Mouse (Mus musculus) spleen, adult 2 months (tissue): Measurements from ENCODE around the gene Rpp25l. TPM values are rescaled to one million over a fixed set of nuclear protein-coding genes. Genes with fewer than 3 reads are reported as not detected.

Experiments used
- DNase-seq, 2 experiments: peaks; one replicate each; pipeline versions ENCODE4 v3.0.0 to v3.0.0-alpha.2; 2012 to 2021; ENCODE audit warnings: low spot score in 2 of 2, low read depth in 1 of 2
- H3K27ac ChIP-seq: fragments of 200-500 bp; 2 replicates; pipeline ENCODE4 v1.5.1; 2012; ENCODE audit warnings: low read length, inconsistent platforms; ENCODE audit not compliant: insufficient read depth
- H3K27me3 ChIP-seq: fragments of 200-500 bp; 2 replicates; pipeline ENCODE4 v1.6.1; 2012; ENCODE audit warnings: mild to moderate bottlenecking, moderate library complexity, low read length, inconsistent platforms; ENCODE audit not compliant: control insufficient read depth, insufficient read depth
- H3K36me3 ChIP-seq: fragments of 200-500 bp; 2 replicates; pipeline ENCODE4 v1.6.1; 2012; ENCODE audit warnings: mild to moderate bottlenecking, low read length, inconsistent platforms; ENCODE audit not compliant: control insufficient read depth, insufficient read depth
- H3K4me1 ChIP-seq: fragments of 200-500 bp; 2 replicates; pipeline ENCODE4 v1.6.1; 2011; ENCODE audit warnings: inconsistent platforms; ENCODE audit not compliant: control insufficient read depth, insufficient read depth, insufficient read length
- H3K4me3 ChIP-seq: fragments of 200-500 bp; 2 replicates; pipeline ENCODE4 v1.5.1; 2011; ENCODE audit warnings: mild to moderate bottlenecking, inconsistent platforms; ENCODE audit not compliant: insufficient read depth, insufficient read length; ENCODE audit errors: extremely low read depth
- CTCF ChIP-seq: fragments of 200-500 bp; IDR thresholded peaks from 2 replicates; pipeline ENCODE4 v1.5.1; 2011; ENCODE audit warnings: mild to moderate bottlenecking, inconsistent platforms; ENCODE audit not compliant: insufficient read depth, insufficient read length, insufficient replicate concordance; ENCODE audit errors: extremely low read depth
- POLR2A ChIP-seq: fragments of 200-500 bp; IDR thresholded peaks from 2 replicates; pipeline ENCODE4 v1.6.1; 2011; ENCODE audit warnings: low read depth, low read length, inconsistent platforms
- WGBS: fragments of 180-500 bp; shearing (Covaris S2); methylation state at CpG from one replicate; pipeline ENCODE4 v1.1.7; 2018; 5-methylcytosine and 5-hydroxymethylcytosine counted together
- polyA plus RNA-seq: library from polyadenylated mRNA; depleted of rRNA; stranded (reverse); fragments of >200 nt; gene quantifications from 2 replicates; pipeline ENCODE4 v1.2.3, GENCODE M21; 2012

Rpp25l gene
- polyA plus RNA-seq, 1 experiment: 32.8 TPM

GRCm38 (mm10) chr4:41682789-41683188 lies 30.5 kb downstream of the Rpp25l start:
- H3K27me3 ChIP-seq: no peaks in the 10 kb centered on the region
- 29% methylated on average over 6 of the region's 6 CpGs for WGBS
- DNase-seq: no peak
- H3K4me1 ChIP-seq: no peaks in the 10 kb centered on the region
- H3K36me3 ChIP-seq: no peaks in the 10 kb centered on the region
- H3K27ac ChIP-seq: no peak overlapping the region
- no peak overlapping the region for H3K4me3 ChIP-seq
- no peak for TF ChIP-seq POLR2A

GRCm38 (mm10) chr4:41681947-41682346 lies 31.4 kb downstream of the Rpp25l start:
- no peak overlapping the region for H3K27ac ChIP-seq
- WGBS: 74% methylated on average over 10 of the region's 10 CpGs

GRCm38 (mm10) chr4:41681176-41681575 lies 32.2 kb downstream of the Rpp25l start:
- Histone ChIP-seq H3K36me3 (no peaks in the 10 kb centered on the region), H3K27me3 (no peaks in the 10 kb centered on the region)
- 45% methylated on average over 4 of the region's 4 CpGs for WGBS

More at GRCm38 (mm10) chr4:41681947-41682346, 31.4 kb downstream of the Rpp25l start:
- TF ChIP-seq CTCF (no peak), POLR2A (no peak)
- no peak for DNase-seq
- Histone ChIP-seq H3K4me1 (no peaks in the 10 kb centered on the region), H3K4me3 (no peak overlapping the region), H3K27me3 (no peaks in the 10 kb centered on the region), H3K36me3 (no peaks in the 10 kb centered on the region)

GRCm38 (mm10) chr4:41679291-41679690 lies 34.0 kb downstream of the Rpp25l start:
- H3K27me3 ChIP-seq: no peaks in the 10 kb centered on the region
- WGBS: 67% methylated on average over 2 of the region's 2 CpGs
- TF ChIP-seq CTCF (no peak), POLR2A (no peak)
- no peaks in the 10 kb centered on the region for H3K36me3 ChIP-seq
- H3K4me1 ChIP-seq: no peaks in the 10 kb centered on the region
- DNase-seq: no peak
- no peak overlapping the region for H3K27ac ChIP-seq
- no peak overlapping the region for H3K4me3 ChIP-seq

More at GRCm38 (mm10) chr4:41681176-41681575, 32.2 kb downstream of the Rpp25l start:
- H3K27ac ChIP-seq: no peak overlapping the region
- no peaks in the 10 kb centered on the region for H3K4me1 ChIP-seq
- DNase-seq: no peak
- TF ChIP-seq CTCF (no peak), POLR2A (no peak)
- no peak overlapping the region for H3K4me3 ChIP-seq

- Histone ChIP-seq H3K27me3 (no peaks in the 10 kb centered on the region), H3K4me3 (no peak overlapping the region), H3K36me3 (no peaks in the 10 kb centered on the region), H3K4me1 (no peaks in the 10 kb centered on the region), H3K27ac (no peak overlapping the region)
- 79% methylated on average over 6 of the region's 6 CpGs for WGBS
- no peak for DNase-seq
- no peak for TF ChIP-seq POLR2A
- no peak for TF ChIP-seq CTCF
Measured at GRCm38 (mm10) chr4:41678863-41679262, 34.5 kb downstream of the Rpp25l start.

GRCm38 (mm10) chr4:41677006-41677629 lies 36.2 kb downstream of the Rpp25l start:
- 52% methylated on average over 13 of the region's 13 CpGs for WGBS
- Histone ChIP-seq H3K4me3 (no peak overlapping the region), H3K4me1 (no peaks in the 10 kb centered on the region), H3K27me3 (no peaks in the 10 kb centered on the region), H3K36me3 (no peaks in the 10 kb centered on the region), H3K27ac (no peak overlapping the region)
- TF ChIP-seq CTCF (no peak), POLR2A (no peak)
- DNase-seq: no peak

DNA sequence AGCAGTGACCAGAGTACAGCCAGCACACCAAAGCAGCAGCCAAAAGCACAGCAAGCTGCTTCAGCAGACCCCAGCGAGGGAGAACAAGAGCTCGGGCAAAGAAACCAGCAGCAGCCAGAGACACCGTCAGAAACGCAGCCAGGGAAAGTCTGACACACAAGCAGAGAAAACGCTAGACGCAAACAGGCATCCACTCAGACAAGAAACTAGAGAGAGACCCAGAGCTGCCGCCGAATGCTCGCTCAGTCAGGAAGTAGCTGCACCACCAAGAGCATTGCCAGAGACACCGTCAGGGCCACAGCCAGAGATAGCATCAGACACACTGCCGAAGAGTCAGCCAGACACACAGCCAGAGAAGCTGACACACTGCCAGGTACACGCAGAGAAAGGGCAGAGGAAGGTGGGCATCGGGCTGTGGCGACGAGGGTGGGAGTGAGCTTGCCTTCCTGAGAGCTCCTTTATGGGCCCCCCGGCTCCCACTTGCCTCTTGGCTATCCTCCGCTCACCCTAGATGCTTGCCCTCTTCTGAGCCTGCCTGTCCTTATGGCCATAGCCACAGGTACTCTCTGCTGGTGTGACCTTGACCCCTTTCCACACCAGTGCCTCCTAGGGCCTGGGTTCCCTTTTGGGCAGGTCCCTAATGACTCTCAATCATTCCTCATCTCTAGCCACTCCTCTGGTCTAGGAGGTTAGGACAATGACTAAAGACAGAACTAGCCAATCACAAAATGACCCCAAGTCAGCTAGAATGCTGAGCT lies 36.9 kb downstream of the Rpp25l start:
- TF ChIP-seq CTCF (no peak), POLR2A (no peak)
- DNase-seq: no peak
- Histone ChIP-seq H3K36me3 (no peaks in the 10 kb centered on the region), H3K27ac (no peak overlapping the region), H3K4me1 (no peaks in the 10 kb centered on the region), H3K4me3 (no peak overlapping the region), H3K27me3 (no peaks in the 10 kb centered on the region)
- WGBS: 42% methylated on average over 17 of the region's 17 CpGs
